Mouse (Mus musculus) spleen, adult 2 months (tissue): ENCODE data around the gene 4931428F04Rik. TPM values are rescaled to one million over a fixed set of nuclear protein-coding genes. Genes with fewer than 3 reads are reported as not detected.

Experiments
- DNase-seq, 2 experiments: peaks; one replicate each; pipeline versions ENCODE4 v3.0.0 to v3.0.0-alpha.2; 2012 to 2021; ENCODE audit warnings: low spot score in 2 of 2, low read depth in 1 of 2
- H3K27ac ChIP-seq: fragments of 200-500 bp; 2 replicates; pipeline ENCODE4 v1.5.1; 2012; ENCODE audit warnings: low read length, inconsistent platforms; ENCODE audit not compliant: insufficient read depth
- H3K27me3 ChIP-seq: fragments of 200-500 bp; 2 replicates; pipeline ENCODE4 v1.6.1; 2012; ENCODE audit warnings: mild to moderate bottlenecking, moderate library complexity, low read length, inconsistent platforms; ENCODE audit not compliant: control insufficient read depth, insufficient read depth
- H3K36me3 ChIP-seq: fragments of 200-500 bp; 2 replicates; pipeline ENCODE4 v1.6.1; 2012; ENCODE audit warnings: mild to moderate bottlenecking, low read length, inconsistent platforms; ENCODE audit not compliant: control insufficient read depth, insufficient read depth
- H3K4me1 ChIP-seq: fragments of 200-500 bp; 2 replicates; pipeline ENCODE4 v1.6.1; 2011; ENCODE audit warnings: inconsistent platforms; ENCODE audit not compliant: control insufficient read depth, insufficient read depth, insufficient read length
- H3K4me3 ChIP-seq: fragments of 200-500 bp; 2 replicates; pipeline ENCODE4 v1.5.1; 2011; ENCODE audit warnings: mild to moderate bottlenecking, inconsistent platforms; ENCODE audit not compliant: insufficient read depth, insufficient read length; ENCODE audit errors: extremely low read depth
- CTCF ChIP-seq: fragments of 200-500 bp; IDR thresholded peaks from 2 replicates; pipeline ENCODE4 v1.5.1; 2011; ENCODE audit warnings: mild to moderate bottlenecking, inconsistent platforms; ENCODE audit not compliant: insufficient read depth, insufficient read length, insufficient replicate concordance; ENCODE audit errors: extremely low read depth
- POLR2A ChIP-seq: fragments of 200-500 bp; IDR thresholded peaks from 2 replicates; pipeline ENCODE4 v1.6.1; 2011; ENCODE audit warnings: low read depth, low read length, inconsistent platforms
- WGBS: fragments of 180-500 bp; shearing (Covaris S2); methylation state at CpG from one replicate; pipeline ENCODE4 v1.1.7; 2018; 5-methylcytosine and 5-hydroxymethylcytosine counted together
- polyA plus RNA-seq: library from polyadenylated mRNA; depleted of rRNA; stranded (reverse); fragments of >200 nt; gene quantifications from 2 replicates; pipeline ENCODE4 v1.2.3, GENCODE M21; 2012

Gene 4931428F04Rik
- polyA plus RNA-seq, 1 experiment, result 3.7 TPM

- WGBS, result 87% methylated on average over 7 of the region's 7 CpGs
- Histone ChIP-seq H3K27me3 (no peaks in the 10 kb centered on the region), H3K27ac (no peak overlapping the region), H3K4me1 (peaks cover 33% of the 10 kb centered on the region), H3K36me3 (no peaks in the 10 kb centered on the region; the same call in 1 of the 2 replicates), H3K4me3 (no peak overlapping the region)
- TF ChIP-seq CTCF, result no peak
- TF ChIP-seq POLR2A, result no peak
- no peak for DNase-seq
Measured at GRCm38 (mm10) chr8:105257318-105258114, 32.1 kb downstream of the 4931428F04Rik start.

DNA sequence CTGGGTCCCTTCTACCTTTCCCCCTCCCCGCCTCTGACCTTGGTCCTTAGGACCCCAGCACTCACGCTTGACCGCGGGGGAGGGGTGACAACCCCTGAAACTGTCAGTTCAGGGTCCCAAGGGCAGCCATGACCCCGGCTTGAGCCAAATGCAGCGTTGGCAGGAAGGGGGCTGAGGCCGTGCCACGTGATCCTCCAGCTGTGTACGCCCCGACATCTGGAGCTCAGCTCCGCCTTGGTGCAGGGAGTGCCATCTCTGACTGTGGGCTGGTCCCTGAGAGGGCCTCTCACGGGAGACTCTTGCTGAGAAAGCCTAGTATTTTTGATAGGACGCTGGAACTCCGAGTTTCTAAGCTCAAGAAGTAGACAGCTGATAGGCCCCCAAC, 34.7 kb downstream of the 4931428F04Rik start, which contains the start of gene B3gnt9:
B3gnt9 (minus strand) TSS at position 188 of the 385 bp plus-strand sequence.
- DNase-seq, result no peak
- WGBS, result under 1% methylated on average over 14 of the region's 14 CpGs
- Histone ChIP-seq H3K36me3 (peaks cover 17% of the 10 kb centered on the region), H3K4me3 (peak within 1 kb of the TSS; percentile 57), H3K27ac (peak within 1 kb of the TSS; percentile 66), H3K27me3 (no peaks in the 10 kb centered on the region), H3K4me1 (peaks cover 22% of the 10 kb centered on the region)
- TF ChIP-seq CTCF (no peak), POLR2A (no peak)

GRCm38 (mm10) chr8:105254152-105254965, 35.3 kb downstream of the 4931428F04Rik start:
- peak overlapping the region; percentile 66 for H3K27ac ChIP-seq
- WGBS, result under 1% methylated on average over 74 of the region's 74 CpGs
- H3K27me3 ChIP-seq, result no peaks in the 10 kb centered on the region
- peaks cover 16% of the 10 kb centered on the region for H3K4me1 ChIP-seq
- TF ChIP-seq CTCF (peak; percentile 92), POLR2A (no peak)
- peak overlapping the region; percentile 57 for H3K4me3 ChIP-seq
- DNase-seq, result peak; percentile 56 to 90
- peaks cover 20% of the 10 kb centered on the region for H3K36me3 ChIP-seq

DNA sequence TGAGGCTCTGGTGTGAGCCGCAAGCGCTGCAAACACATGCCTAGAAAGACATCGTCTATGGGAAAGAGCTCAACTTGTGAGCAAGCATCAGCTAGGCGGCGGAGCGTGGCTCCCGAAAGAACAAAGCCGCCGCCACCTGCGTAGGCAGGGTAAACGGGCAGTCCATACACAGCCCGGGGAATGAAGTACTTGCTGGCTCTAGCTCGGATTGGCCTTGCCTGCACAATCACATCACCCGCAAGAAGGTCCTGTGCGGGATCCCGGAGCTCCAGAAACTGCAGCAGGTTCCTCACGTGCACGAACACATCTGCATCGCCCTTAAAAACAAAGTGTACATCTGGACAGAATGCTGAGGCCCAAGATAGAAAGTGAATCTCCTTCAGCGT, 35.9 kb downstream of the 4931428F04Rik start:
- H3K36me3 ChIP-seq, result peaks cover 23% of the 10 kb centered on the region
- no peak overlapping the region for H3K4me3 ChIP-seq
- H3K4me1 ChIP-seq, result peaks cover 12% of the 10 kb centered on the region
- WGBS, result 66% methylated on average over 20 of the region's 20 CpGs
- no peak overlapping the region for H3K27ac ChIP-seq
- no peak for DNase-seq
- no peaks in the 10 kb centered on the region for H3K27me3 ChIP-seq
- TF ChIP-seq POLR2A (no peak), CTCF (no peak)

DNA sequence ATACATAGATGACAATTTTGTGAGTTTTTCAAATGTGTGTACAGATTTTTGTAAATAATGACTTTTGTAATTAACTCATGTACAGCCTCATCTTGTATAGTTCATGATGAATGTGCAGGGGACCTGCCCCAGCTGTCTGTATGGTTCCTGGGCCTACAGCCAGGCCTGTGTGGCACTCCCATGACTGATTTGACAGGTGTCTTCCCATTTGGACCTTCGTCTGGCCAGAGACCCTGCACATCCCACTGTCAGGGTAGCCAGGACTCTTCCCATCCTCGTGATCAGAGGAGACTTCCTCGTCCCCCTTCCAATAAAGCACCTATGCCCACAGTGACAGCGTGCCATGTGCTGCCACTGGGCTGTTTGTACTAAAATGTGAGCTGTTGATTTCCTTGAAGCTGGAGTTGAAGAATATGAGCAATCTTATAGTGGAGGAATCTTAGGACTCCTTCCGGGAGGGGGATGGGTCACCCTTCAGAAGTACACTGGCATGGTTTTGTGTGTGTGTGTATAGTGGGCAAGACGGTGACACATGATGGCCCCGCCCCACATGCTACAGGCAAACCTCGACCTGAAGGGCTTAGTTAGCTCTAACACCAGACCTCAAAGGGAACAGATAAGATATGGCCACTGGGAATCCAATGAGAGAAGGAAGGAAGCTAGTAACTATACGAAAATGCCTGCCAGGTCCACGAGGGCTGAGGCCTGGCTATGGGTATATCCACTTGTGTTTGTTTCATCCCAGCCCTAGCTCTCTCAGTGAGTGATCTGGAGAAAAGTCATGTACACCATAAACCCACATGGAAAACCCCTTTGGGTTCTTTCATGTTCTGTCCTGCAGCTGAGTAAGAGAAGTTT, 36.8 kb downstream of the 4931428F04Rik start:
- whole genome bisulfite sequencing, result 86% methylated on average over 10 of the region's 10 CpGs
- H3K27me3 ChIP-seq, result no peaks in the 10 kb centered on the region
- no peak for DNase-seq
- H3K4me3 ChIP-seq, result no peak overlapping the region
- no peak overlapping the region for H3K27ac ChIP-seq
- H3K4me1 ChIP-seq, result peaks cover 12% of the 10 kb centered on the region
- H3K36me3 ChIP-seq, result peaks cover 27% of the 10 kb centered on the region
- TF ChIP-seq POLR2A (no peak), CTCF (no peak)

GRCm38 (mm10) chr8:105251954-105252353, 37.7 kb downstream of the 4931428F04Rik start:
- no peak for DNase-seq
- no peak overlapping the region for H3K27ac ChIP-seq
- H3K4me3 ChIP-seq, result no peak overlapping the region
- H3K4me1 ChIP-seq, result peaks cover 12% of the 10 kb centered on the region
- TF ChIP-seq CTCF (no peak), POLR2A (no peak)
- WGBS, result 92% methylated on average over 6 of the region's 6 CpGs
- H3K36me3 ChIP-seq, result peaks cover 34% of the 10 kb centered on the region
- no peaks in the 10 kb centered on the region for H3K27me3 ChIP-seq
